Mouse (Mus musculus) neural tube, embryonic 14.5 days (tissue): ENCODE measurements around the gene Pik3c2g. TPM values are rescaled to one million over a fixed set of nuclear protein-coding genes. Genes with fewer than 3 reads are reported as not detected.

ENCODE experiments used
- polyA plus RNA-seq: library from polyadenylated mRNA; unstranded; fragments of >200 nt; fragmentation: Nextera tagmentation; extraction: Ambion mirVana; gene quantifications from 2 replicates; pipeline ENCODE4 v1.2.1, GENCODE M21; 2014

Gene Pik3c2g
- polyA plus RNA-seq, 1 experiment from 2014 or later = 0.29 TPM

Other genes starting within 250 kb of the Pik3c2g start
- gene Rergl, start 85.2 kb upstream of the Pik3c2g start, polyA plus RNA-seq = not detected in 2 replicates